Mouse (Mus musculus) T-helper 17 cell (primary cell): ENCODE measurements around the gene Exoc3l.

Experiments
- in situ Hi-C, 2 experiments: fragments of 300-600 bp; cut with MboI, MseI; formaldehyde crosslinking; loops; 1 replicate in 1 of 2; 2 replicates in 1 of 2; pipeline ENCODE4 v1.15.1; 2025; ENCODE audit warnings: high pct_unique_total_duplicates in 2 of 2

Exoc3l gene

GRCm38 (mm10) chr8:105292471-105292870, 3.4 kb downstream of the Exoc3l start:
- in situ Hi-C loops = loop anchor here in 1 of 2 experiments (5.0 kb wide), 1 partner anchor 55 kb away; the partner anchor contains the start of genes Fhod1 and Slc9a5

DNA sequence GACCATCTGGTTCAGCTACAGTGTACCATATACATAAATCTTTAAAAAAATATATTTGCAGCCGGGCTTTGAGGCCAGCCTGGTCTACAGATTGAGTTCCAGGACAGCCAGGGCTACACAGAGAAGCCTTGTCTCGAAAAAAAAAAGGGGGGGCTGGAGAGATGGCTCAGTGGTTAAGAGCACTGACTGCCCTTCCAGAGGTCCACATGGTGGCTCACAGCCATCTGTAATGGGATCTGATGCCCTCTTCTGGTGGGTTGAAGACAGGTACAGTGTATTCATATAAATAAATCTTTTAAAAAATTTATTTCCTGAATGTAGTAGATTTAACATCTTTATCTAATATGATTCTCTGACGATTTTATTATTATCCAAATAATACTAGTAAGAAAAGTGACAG, 4.1 kb downstream of the Exoc3l start:
- in situ Hi-C loops = loop anchor here in 1 of 2 experiments (5.0 kb wide), 1 partner anchor 55 kb away; the partner anchor contains the start of genes Fhod1 and Slc9a5

GRCm38 (mm10) chr8:105291364-105291763, 4.5 kb downstream of the Exoc3l start:
- in situ Hi-C loops = loop anchor here in 1 of 2 experiments (5.0 kb wide), 1 partner anchor 56 kb away; the partner anchor contains the start of genes Fhod1 and Slc9a5

DNA sequence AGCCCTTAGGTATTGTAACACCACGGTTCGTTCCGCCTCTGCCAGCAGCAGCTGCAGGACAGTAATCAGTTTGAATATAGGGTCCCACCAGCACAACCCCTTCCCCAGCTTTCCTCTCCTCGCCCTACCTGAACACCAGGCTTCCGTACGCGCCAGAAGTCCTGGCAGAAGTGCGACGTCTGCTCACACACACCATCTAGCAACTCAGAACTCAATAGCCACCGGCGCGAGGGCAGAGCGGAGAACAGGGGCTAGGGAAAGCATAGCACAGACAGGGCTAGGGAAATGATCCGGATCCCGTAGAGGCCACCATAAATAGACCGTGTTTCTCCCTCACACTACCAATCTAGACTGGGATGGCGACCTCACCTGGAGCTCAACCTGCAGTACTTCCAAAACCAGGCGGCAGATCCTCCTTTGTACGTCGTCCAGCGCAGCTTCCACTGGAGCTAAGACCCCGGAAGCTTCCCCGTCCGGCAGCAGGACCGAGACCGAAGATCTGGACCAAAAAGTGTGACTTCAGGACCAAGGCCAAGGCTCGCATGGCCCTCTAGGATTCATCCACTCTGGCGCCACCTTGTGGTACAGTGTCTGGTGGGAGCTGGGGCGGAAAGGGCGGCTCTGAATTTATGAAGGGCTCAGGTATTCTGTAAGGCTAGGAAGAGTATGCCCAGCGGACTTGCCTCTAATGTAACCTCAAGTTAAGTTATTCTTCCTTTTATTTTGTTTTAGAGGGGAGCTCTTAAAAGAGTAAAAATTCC, 5.2 kb downstream of the Exoc3l start:
- in situ Hi-C loops = loop anchor here in 1 of 2 experiments (5.0 kb wide), 1 partner anchor 57 kb away; the partner anchor contains the start of genes Fhod1 and Slc9a5

DNA sequence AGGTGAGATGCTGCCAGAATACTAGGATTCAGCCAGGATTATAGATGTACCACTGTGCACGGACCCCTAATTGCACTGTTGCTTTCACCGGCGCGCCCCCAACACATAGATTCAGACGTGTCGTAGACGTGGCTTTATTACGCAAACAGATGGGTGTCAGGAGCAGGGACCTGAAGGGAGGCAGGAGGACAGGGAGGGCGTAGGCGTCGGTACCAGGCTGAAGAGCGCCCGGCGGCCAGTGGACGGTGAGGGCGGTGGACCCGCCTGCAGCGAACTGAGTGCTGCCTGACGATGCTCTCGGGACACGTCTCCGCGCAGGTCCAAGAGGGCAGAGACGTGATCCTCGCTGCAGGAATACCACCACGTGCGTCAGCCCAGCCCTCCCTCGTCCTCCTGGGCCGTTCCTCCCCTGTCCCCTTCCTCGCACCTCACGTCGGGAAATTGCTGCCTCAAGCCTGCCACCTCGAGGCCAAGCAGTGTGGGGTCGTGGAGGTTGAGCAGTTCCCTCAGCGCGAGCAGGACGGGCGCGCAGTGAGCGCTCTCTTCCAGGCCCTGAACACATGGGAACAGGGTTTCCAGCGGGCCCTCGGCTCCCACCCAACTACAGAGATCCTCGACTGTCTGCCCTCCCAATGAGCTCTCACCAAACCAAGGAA, 6.0 kb downstream of the Exoc3l start, which contains the start of gene 4931428F04Rik:
4931428F04Rik (minus strand) TSS at position 60 of the 656 bp plus-strand sequence.
- in situ Hi-C loops = loop anchor here in 1 of 2 experiments (5.0 kb wide), 1 partner anchor 57 kb away; the partner anchor contains the start of genes Fhod1 and Slc9a5

- in situ Hi-C loops = no loop called here
Measured at GRCm38 (mm10) chr8:105288958-105289732, 6.8 kb downstream of the Exoc3l start.

GRCm38 (mm10) chr8:105288231-105288630, 7.7 kb downstream of the Exoc3l start:
- in situ Hi-C loops = no loop called here

DNA sequence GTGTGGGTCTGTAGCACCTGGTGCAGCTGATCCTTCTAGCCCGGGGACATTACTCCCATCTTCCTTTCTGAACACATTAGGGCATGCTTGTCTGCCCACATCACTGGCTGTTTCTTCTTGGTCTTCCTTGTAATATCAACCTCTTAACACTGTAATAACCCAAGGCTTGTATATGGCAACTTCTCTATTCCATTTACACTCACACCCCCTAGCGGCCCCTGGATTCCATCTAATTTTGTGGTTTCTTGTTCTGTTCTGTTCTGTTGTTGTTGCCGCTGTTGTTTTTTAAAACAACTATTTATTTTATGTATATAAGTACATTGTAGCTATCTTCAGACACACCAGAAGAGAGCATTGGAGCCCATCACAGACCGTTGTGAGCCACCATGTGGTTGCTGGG, 9.0 kb downstream of the Exoc3l start:
- in situ Hi-C loops = no loop called here

DNA sequence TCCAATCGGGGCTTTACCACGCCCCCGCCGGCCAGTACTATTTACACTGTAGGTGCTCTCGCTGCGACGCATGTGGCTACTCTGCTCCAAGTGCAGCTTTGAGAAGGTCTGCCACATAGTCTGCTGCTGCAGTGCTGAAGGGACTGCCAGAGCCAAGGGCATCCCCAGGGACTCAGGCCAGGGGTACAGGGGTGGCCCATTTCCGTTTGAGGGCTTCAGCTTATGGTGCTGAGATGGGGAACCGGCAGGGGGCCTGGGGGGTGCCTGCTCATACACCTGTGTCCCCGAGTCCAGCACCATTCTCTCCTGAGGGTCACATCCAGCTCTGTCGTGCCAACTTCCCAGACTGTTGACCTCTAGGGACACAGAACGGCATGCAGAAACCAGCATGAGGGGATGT, 10.4 kb downstream of the Exoc3l start:
- in situ Hi-C loops = no loop called here

GRCm38 (mm10) chr8:105283074-105283473, 12.8 kb downstream of the Exoc3l start:
- in situ Hi-C loops = no loop called here

- in situ Hi-C loops = no loop called here
Measured at GRCm38 (mm10) chr8:105282239-105282638, 13.7 kb downstream of the Exoc3l start.

GRCm38 (mm10) chr8:105281821-105282220, 14.1 kb downstream of the Exoc3l start:
- in situ Hi-C loops = no loop called here

DNA sequence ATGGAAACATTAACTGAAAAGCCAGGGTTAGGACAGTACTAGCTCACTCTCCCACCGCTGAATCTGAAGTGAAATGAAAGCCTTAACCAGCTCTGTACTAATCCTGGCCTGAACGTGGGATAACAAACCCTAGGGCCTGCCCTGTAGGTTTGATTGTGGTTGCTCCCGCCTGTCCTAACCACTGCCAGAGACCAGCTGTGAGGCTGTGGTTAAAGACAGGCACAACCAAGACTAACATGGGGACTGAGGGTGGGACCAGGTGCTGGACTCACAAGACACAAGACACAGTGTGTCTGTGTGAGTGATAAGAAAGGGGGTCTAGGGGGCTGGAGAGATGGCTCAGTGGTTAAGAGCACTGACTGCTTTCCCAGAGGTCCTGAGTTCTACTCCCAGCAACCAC, 15.3 kb downstream of the Exoc3l start:
- in situ Hi-C loops = no loop called here

DNA sequence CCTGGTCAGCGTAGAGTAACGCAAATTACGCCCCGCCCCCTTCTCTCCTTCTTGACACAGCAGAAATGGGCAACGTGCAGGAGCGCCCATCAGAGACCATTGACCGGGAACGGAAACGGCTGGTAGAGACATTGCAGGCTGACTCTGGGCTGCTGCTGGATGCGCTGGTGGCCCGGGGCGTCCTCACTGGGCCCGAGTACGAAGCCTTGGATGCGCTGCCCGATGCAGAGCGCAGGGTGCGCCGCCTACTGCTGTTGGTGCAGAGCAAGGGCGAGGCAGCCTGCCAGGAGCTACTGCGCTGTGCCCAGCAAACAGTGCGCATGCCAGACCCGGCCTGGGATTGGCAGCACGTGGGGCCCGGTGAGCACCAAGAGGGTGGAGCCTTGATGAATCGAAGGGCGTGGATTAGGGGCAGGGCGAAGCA, 17.0 kb downstream of the Exoc3l start:
- in situ Hi-C loops = no loop called here

GRCm38 (mm10) chr8:105276292-105277120, 19.4 kb downstream of the Exoc3l start:
- in situ Hi-C loops = no loop called here

GRCm38 (mm10) chr8:105275840-105276239, 20.1 kb downstream of the Exoc3l start, which contains the start of gene Nol3:
Gene Nol3, plus strand, starts transcription at chr8:105276140.
- in situ Hi-C loops = no loop called here

- in situ Hi-C loops = no loop called here
Measured at GRCm38 (mm10) chr8:105275387-105275786, 20.5 kb downstream of the Exoc3l start.

DNA sequence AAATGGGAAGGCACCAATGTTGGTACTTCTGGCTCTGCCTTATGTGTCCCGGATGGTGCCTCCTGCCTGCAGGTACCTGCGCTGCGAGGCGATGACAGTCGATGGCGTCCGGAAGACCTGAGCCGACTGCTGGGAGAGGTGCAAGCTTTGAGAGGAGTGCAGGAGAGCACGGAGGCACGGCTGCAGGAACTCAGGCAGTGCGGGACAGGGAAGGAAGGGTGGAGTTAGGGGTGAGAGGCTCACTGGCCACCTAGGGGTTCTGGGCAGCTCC, 25.1 kb downstream of the Exoc3l start:
- in situ Hi-C loops = loop anchor here in 1 of 2 experiments (5.0 kb wide), 1 partner anchor 639 kb away; the partner anchor contains the start of gene Rrad

- in situ Hi-C loops = loop anchor here in 1 of 2 experiments (5.0 kb wide), 1 partner anchor 638 kb away; the partner anchor contains the start of gene Rrad
Measured at GRCm38 (mm10) chr8:105270101-105270915, 25.6 kb downstream of the Exoc3l start.

- in situ Hi-C loops = no loop called here
Measured at GRCm38 (mm10) chr8:105269461-105269947, 26.4 kb downstream of the Exoc3l start, which contains the start of gene Hsf4. Gene Hsf4, plus strand, starts transcription at chr8:105269801.
